Mouse (Mus musculus) limb, embryonic 14.5 days (tissue): Measurements from ENCODE around the gene Nrip3. TPM values are rescaled to one million over a fixed set of nuclear protein-coding genes. Genes with fewer than 3 reads are reported as not detected.
A peak's percentile ranks its signal among the peaks of the same experiment; 100 is the strongest.

ENCODE experiments used
- ATAC-seq: fragments of 200-750 bp; cut with Nextera tagmentation; 2 replicates; pipeline ENCODE4 v1.8.0; 2017; ENCODE audit warnings: low read depth, moderate number of reproducible peaks, moderate TSS enrichment; ENCODE audit not compliant: low FRiP score
- DNase-seq: peaks from one replicate; pipeline ENCODE4 v3.0.0-alpha.2; 2015; ENCODE audit warnings: low spot score
- H3K27ac ChIP-seq: fragments of 300-500 bp; sonication (generic); replicated peaks from 2 replicates; pipeline ENCODE4 v1.5.1; 2014; ENCODE audit warnings: low read depth, mild to moderate bottlenecking, low read length, moderate library complexity, mixed read lengths
- H3K27me3 ChIP-seq: fragments of 300-500 bp; sonication (generic); 2 replicates; pipeline ENCODE4 v1.6.1; 2014; ENCODE audit warnings: low read length, mixed read lengths; ENCODE audit not compliant: control insufficient read depth, insufficient read depth
- H3K36me3 ChIP-seq: fragments of 300-500 bp; sonication (generic); 2 replicates; pipeline ENCODE4 v1.6.1; 2014; ENCODE audit warnings: mild to moderate bottlenecking, low read length, moderate library complexity, mixed read lengths; ENCODE audit not compliant: control insufficient read depth, insufficient read depth
- H3K4me1 ChIP-seq: fragments of 300-500 bp; sonication (generic); 2 replicates; pipeline ENCODE4 v1.6.1; 2014; ENCODE audit warnings: antibody characterized with exemption, low read length, mixed read lengths; ENCODE audit not compliant: control insufficient read depth, insufficient read depth
- H3K4me2 ChIP-seq: fragments of 300-500 bp; sonication (generic); replicated peaks from 2 replicates; pipeline ENCODE4 v1.6.1; 2014; ENCODE audit warnings: low read depth, mild to moderate bottlenecking, low read length, moderate library complexity; ENCODE audit not compliant: severe bottlenecking
- H3K4me3 ChIP-seq: fragments of 300-500 bp; sonication (generic); replicated peaks from 2 replicates; pipeline ENCODE4 v1.5.1; 2014; ENCODE audit warnings: low read length
- H3K9ac ChIP-seq: fragments of 300-500 bp; sonication (generic); 2 replicates; pipeline ENCODE4 v1.6.1; 2014; ENCODE audit warnings: mild to moderate bottlenecking, low read depth, low read length, moderate library complexity; ENCODE audit not compliant: severe bottlenecking
- H3K9me3 ChIP-seq: fragments of 300-500 bp; sonication (generic); 2 replicates; pipeline ENCODE4 v1.6.1; 2016; ENCODE audit warnings: low read length; ENCODE audit not compliant: control insufficient read depth
- POLR2A ChIP-seq: fragments of 200-500 bp; IDR thresholded peaks from 2 replicates; pipeline ENCODE4 v1.8.0; 2012; ENCODE audit warnings: inconsistent platforms, mild to moderate bottlenecking, moderate library complexity, borderline replicate concordance; ENCODE audit not compliant: insufficient read depth, insufficient read length; ENCODE audit errors: extremely low read depth
- WGBS: fragments of 180-500 bp; shearing (Covaris S2); extraction: QIAGEN DNeasy Blood & Tissue Kit; methylation state at CpG from one replicate; pipeline ENCODE4 v1.1.7; 2014; 5-methylcytosine and 5-hydroxymethylcytosine counted together
- polyA plus RNA-seq, 2 experiments: library from polyadenylated mRNA; depleted of rRNA in 1 of 2; stranded (reverse) in 1 of 2; unstranded in 1 of 2; fragments of >200 nt; fragmentation: Nextera tagmentation in 1 of 2; extraction: Ambion mirVana in 1 of 2; gene quantifications; 2 replicates each; pipeline versions ENCODE4 v1.2.1 to v1.2.3; 2012 to 2014

The Nrip3 gene
- polyA plus RNA-seq, 2 experiments, result 0.62 to 1.5 TPM

DNA sequence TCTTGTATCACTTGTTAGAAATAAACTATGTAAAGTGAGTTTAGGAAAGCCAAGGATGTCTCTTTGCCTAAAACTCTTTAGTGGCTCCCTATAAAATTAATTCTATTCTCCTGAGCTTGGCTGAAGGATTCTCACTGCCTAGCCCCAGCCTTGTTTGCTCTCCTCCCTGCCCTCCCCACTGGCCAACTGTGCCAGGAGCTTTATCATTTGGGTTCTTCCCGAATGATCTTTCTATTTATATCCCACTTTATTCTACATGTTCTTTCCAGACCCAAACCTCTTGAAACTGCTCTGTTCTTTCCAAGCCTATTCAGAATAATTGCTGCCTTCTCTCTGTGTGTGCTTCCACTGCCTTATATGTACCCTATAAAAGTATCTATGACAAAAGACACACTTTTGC lies 21.7 kb upstream of the Nrip3 start:
- Histone ChIP-seq H3K36me3 (no peaks in the 10 kb centered on the region), H3K27me3 (no peaks in the 10 kb centered on the region), H3K4me2 (no peak overlapping the region), H3K9me3 (no peaks in the 10 kb centered on the region), H3K27ac (no peak overlapping the region), H3K4me3 (no peak overlapping the region), H3K9ac (no peak overlapping the region), H3K4me1 (no peaks in the 10 kb centered on the region)
- no peak for DNase-seq
- TF ChIP-seq POLR2A, result no peak
- ATAC-seq, result no peak
- WGBS, result 72% methylated on average over 1 of the region's 1 CpGs

DNA sequence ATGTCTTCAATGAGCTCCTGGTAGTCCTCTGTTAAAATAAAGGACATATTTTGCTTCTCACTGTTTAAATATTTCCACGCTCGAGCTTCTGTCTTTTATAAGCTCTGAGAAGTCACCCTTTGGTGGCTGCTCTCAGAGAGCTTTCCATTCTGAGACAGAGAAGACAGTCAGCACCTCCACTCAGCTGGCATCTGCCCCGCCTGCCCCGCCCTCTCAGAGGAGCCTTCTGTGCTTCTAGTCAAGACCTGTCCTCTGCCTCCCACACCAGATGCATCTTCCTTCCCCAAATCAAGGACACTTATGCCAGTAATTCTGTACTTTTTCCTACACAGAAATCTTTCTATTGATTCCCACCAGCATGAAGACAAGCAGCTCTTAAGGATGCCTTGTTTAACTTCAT lies 18.8 kb upstream of the Nrip3 start:
- H3K27me3 ChIP-seq, result no peaks in the 10 kb centered on the region
- ATAC-seq (no peak), DNase-seq (no peak)
- WGBS, result 74% methylated on average over 4 of the region's 4 CpGs
- H3K9ac ChIP-seq, result no peak overlapping the region
- H3K9me3 ChIP-seq, result no peaks in the 10 kb centered on the region
- H3K36me3 ChIP-seq, result no peaks in the 10 kb centered on the region
- H3K27ac ChIP-seq, result no peak overlapping the region
- H3K4me2 ChIP-seq, result no peak overlapping the region
- H3K4me3 ChIP-seq, result no peak overlapping the region
- no peak for TF ChIP-seq POLR2A
- no peaks in the 10 kb centered on the region for H3K4me1 ChIP-seq

DNA sequence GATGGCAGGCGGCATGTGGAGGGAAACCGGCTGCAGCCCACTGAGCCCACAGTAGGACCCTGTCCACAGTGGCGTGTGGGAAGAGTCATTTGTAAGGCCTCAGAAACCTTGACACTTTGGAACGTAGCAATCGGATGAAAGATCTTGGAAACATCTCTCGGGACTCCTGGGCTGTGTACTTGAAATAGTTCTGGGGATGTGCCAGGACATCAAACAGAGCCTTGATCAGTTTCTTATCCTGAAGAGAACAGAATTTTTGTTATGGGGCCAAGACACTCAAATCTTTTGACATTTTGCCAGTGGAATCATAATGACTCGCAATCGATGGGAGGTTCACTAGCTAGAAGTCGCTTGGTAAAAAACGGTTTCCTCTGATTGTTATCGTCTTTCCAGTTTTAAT lies 17.3 kb upstream of the Nrip3 start:
- H3K4me2 ChIP-seq, result no peak overlapping the region
- ATAC-seq (no peak), DNase-seq (peak; percentile 58)
- WGBS, result 80% methylated on average over 11 of the region's 11 CpGs
- no peak overlapping the region for H3K4me3 ChIP-seq
- H3K4me1 ChIP-seq, result no peaks in the 10 kb centered on the region
- H3K9ac ChIP-seq, result no peak overlapping the region
- H3K27me3 ChIP-seq, result no peaks in the 10 kb centered on the region
- H3K27ac ChIP-seq, result no peak overlapping the region
- H3K36me3 ChIP-seq, result no peaks in the 10 kb centered on the region
- no peak for TF ChIP-seq POLR2A
- no peaks in the 10 kb centered on the region for H3K9me3 ChIP-seq

DNA sequence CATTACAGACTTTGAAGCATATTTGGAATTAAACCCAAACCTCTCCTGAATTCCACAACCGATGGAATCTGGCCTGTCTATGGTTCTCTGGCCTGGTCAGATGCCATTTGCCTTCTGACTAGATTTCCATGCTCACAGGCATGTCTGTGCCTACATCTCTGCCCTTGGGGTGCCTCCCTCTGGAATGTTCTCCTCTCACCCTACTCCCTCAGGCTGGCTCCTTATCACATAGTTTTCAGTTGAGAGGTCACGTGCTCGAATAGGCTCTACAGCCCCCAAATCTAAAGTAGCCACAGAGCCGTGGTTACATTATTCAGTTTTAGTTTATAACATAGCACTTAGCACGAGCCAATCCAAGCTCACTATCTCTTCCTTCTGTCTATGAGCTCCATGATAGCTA lies 13.7 kb upstream of the Nrip3 start:
- H3K4me1 ChIP-seq, result no peaks in the 10 kb centered on the region
- no peak overlapping the region for H3K9ac ChIP-seq
- no peak overlapping the region for H3K4me2 ChIP-seq
- 66% methylated on average over 5 of the region's 5 CpGs for WGBS
- no peak for ATAC-seq
- H3K36me3 ChIP-seq, result no peaks in the 10 kb centered on the region
- H3K27ac ChIP-seq, result no peak overlapping the region
- no peak for TF ChIP-seq POLR2A
- no peak for DNase-seq
- no peaks in the 10 kb centered on the region for H3K27me3 ChIP-seq
- H3K9me3 ChIP-seq, result no peaks in the 10 kb centered on the region
- H3K4me3 ChIP-seq, result no peak overlapping the region

DNA sequence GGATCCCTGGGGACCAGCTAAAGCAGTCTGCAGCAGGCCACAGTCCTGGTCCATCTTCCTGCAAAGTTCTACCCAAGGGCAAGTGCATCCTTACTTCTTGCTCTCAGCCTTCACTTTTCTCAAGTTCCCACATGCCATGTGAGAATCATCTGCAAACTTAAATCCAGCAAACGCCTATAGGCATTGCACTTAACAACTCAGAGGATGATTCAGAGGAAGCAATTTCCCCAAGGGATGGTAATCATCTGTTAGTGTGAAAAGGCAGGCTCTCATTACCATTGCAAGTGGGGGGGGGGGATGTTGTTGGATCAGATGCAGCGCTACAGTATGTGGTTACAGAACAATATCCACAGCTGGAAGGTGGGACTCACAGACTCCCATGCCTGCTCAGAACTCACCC lies 12.7 kb upstream of the Nrip3 start:
- Histone ChIP-seq H3K4me2 (no peak overlapping the region), H3K9me3 (no peaks in the 10 kb centered on the region), H3K4me1 (no peaks in the 10 kb centered on the region), H3K27ac (no peak overlapping the region), H3K4me3 (no peak overlapping the region), H3K36me3 (no peaks in the 10 kb centered on the region), H3K27me3 (no peaks in the 10 kb centered on the region), H3K9ac (no peak overlapping the region)
- WGBS, result 50% methylated on average over 2 of the region's 2 CpGs
- no peak for TF ChIP-seq POLR2A
- ATAC-seq (no peak), DNase-seq (no peak)

DNA sequence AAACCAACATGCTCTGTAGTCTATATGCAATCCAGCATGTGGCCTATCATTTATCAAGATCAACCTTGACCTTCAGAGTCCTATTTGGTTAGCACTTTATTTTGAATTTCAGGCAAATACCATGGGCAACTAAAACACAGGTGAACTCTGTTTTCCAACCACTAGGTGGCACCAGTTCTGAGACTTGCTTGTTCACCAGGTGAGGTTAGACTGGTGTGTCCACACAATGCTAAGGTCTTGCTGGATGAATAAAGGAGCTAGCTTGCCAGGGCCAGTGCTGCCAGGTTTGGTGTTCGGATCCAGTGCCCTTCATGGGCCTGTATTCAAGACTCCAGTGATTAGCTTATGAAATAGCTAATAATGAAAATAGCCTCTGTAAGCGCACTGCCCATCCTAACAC lies 10.9 kb upstream of the Nrip3 start:
- H3K9me3 ChIP-seq, result no peaks in the 10 kb centered on the region
- H3K27ac ChIP-seq, result no peak overlapping the region
- no peak overlapping the region for H3K9ac ChIP-seq
- no peaks in the 10 kb centered on the region for H3K4me1 ChIP-seq
- DNase-seq (peak; percentile 76), ATAC-seq (no peak)
- no peak overlapping the region for H3K4me3 ChIP-seq
- WGBS, result 73% methylated on average over 2 of the region's 2 CpGs
- H3K4me2 ChIP-seq, result no peak overlapping the region
- no peaks in the 10 kb centered on the region for H3K36me3 ChIP-seq
- no peaks in the 10 kb centered on the region for H3K27me3 ChIP-seq
- no peak for TF ChIP-seq POLR2A
